Mouse (Mus musculus) ES-Bruce4 (cell line): ENCODE data around the gene Ywhag. TPM values are rescaled to one million over a fixed set of nuclear protein-coding genes. Genes with fewer than 3 reads are reported as not detected.

ENCODE experiments used
- H3K27ac ChIP-seq: 2 replicates; pipeline ENCODE4 v1.5.1; 2012; ENCODE audit warnings: low read length, inconsistent platforms; ENCODE audit not compliant: insufficient read depth
- H3K27me3 ChIP-seq: 2 replicates; pipeline ENCODE4 v1.6.1; 2012; ENCODE audit warnings: mild to moderate bottlenecking, low read length, inconsistent platforms; ENCODE audit not compliant: control insufficient read depth, poor library complexity, insufficient read depth, severe bottlenecking
- H3K36me3 ChIP-seq: 2 replicates; pipeline ENCODE4 v1.6.1; 2012; ENCODE audit warnings: inconsistent platforms, mild to moderate bottlenecking, low read length, moderate library complexity; ENCODE audit not compliant: control insufficient read depth, poor library complexity, insufficient read depth, severe bottlenecking
- H3K4me1 ChIP-seq: one replicate; pipeline ENCODE4 v1.8.1; 2011; ENCODE audit warnings: low read length; ENCODE audit not compliant: control insufficient read depth, insufficient read depth
- H3K4me3 ChIP-seq: 2 replicates; pipeline ENCODE4 v1.5.1; 2011; ENCODE audit warnings: low read depth, mild to moderate bottlenecking, low read length
- H3K9ac ChIP-seq: 2 replicates; pipeline ENCODE4 v1.6.1; 2012; ENCODE audit warnings: low read depth, mild to moderate bottlenecking, inconsistent platforms; ENCODE audit not compliant: poor library complexity, severe bottlenecking
- H3K9me3 ChIP-seq: replicated peaks from 2 replicates; pipeline ENCODE4 v1.6.1; 2012; ENCODE audit warnings: mild to moderate bottlenecking, low read length, inconsistent platforms; ENCODE audit not compliant: control insufficient read depth, poor library complexity, insufficient read depth, severe bottlenecking
- CTCF ChIP-seq: IDR thresholded peaks from one replicate; pipeline ENCODE4 v1.8.1; 2011; ENCODE audit warnings: low read depth, low read length
- EP300 ChIP-seq: IDR thresholded peaks from 2 replicates; pipeline ENCODE4 v1.6.1; 2011; ENCODE audit warnings: low read depth, low read length; ENCODE audit not compliant: insufficient read depth
- POLR2A ChIP-seq: IDR thresholded peaks from one replicate; pipeline ENCODE4 v1.8.1; 2011; ENCODE audit warnings: low read length; ENCODE audit not compliant: insufficient read depth
- polyA plus RNA-seq: library from polyadenylated mRNA; stranded (reverse); fragments of >200 nt; gene quantifications from 2 replicates; pipeline ENCODE4 v1.2.4, GENCODE M21; 2011; ENCODE audit warnings: low read depth; ENCODE audit not compliant: missing spikeins, insufficient read depth, insufficient read length

The Ywhag gene
- polyA plus RNA-seq, 1 experiment, result 372 TPM

DNA sequence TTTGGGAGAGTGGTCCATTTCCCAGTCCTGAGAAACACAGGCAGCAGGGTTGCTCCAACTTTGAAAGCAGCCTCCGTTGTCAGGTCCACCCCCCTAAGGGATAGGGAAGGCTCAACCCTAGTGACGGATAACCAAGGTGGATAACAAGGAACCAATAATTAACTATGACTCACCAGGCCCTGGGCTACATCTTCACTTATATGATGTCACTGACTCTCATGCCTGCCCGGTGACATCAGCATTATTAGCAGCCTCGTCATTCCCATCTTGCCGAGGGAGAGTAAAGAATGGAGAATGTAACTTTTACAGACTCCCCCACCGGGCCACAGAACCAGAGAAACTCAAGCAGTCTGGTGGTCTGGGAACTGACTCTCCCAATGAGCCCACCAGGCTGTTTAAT, 49.8 kb downstream of the Ywhag start:
- no peaks in the 10 kb centered on the region for H3K9me3 ChIP-seq
- no peak overlapping the region for H3K27ac ChIP-seq
- no peak overlapping the region for H3K9ac ChIP-seq
- TF ChIP-seq EP300, result no peak
- no peak for TF ChIP-seq POLR2A
- TF ChIP-seq CTCF, result no peak
- peaks cover 3% of the 10 kb centered on the region; the same call in 1 of the 2 replicates for H3K36me3 ChIP-seq
- H3K4me3 ChIP-seq, result no peak overlapping the region
- H3K4me1 ChIP-seq, result peaks cover 3% of the 10 kb centered on the region
- no peaks in the 10 kb centered on the region for H3K27me3 ChIP-seq

DNA sequence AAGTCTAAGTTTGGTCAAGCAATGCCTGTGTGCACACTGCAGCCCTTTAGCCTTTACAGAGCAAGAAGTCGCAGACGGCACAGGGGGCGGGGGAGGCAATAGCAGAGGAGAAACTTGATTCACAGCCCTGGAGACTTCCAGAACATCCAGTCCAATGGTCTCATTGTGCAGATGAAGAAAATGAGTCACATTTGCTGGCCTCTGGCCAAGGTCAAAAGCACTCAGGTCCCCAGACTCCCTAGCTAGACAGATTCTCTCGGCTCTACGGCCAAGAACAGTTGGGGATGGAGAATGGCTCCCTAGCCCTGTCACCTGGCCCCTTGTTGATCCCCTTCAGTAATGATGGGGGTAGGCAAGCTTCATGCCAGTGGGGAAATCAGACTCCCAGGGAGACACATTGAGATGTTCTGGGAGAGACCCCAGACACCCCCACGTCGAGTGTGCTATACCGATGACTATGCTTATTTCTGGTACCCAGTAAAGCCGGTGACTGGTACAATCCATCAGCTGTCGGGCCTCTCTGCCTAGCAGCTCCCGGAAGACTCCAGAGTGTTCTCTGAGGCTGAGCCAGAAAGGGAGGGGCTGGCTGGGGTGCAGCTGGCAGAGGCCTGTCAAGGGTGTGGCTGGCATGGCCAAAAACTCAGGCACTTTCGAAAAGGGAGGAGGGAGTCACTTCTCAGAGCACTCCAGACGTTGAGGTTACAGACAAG, 54.8 kb downstream of the Ywhag start:
- no peak for TF ChIP-seq CTCF
- TF ChIP-seq POLR2A, result no peak
- TF ChIP-seq EP300, result no peak
- H3K27ac ChIP-seq, result no peak overlapping the region

DNA sequence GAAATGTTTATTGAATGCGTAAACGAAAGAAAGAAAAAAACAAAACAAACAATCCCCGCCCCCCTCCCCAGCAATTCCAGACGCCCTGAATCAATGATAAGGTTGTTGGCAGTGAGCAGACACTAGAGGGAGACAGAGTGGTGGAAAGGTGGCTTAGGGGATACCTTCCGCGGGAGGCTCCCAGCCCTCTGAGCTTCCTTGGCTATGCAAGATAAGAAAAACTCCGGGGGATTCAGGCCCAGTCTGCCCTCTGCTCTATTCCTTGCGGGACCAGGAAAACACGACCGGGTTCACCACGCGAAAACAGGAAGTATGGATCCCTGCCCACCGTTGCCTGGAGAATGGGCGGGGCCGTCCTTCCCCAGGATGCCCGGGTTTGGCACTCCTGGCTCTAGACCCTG, 56.6 kb downstream of the Ywhag start:
- Histone ChIP-seq H3K9ac (peak overlapping the region; percentile 27; the same call in 1 of the 2 replicates), H3K9me3 (no peaks in the 10 kb centered on the region), H3K27ac (no peak overlapping the region), H3K27me3 (no peaks in the 10 kb centered on the region), H3K36me3 (no peaks in the 10 kb centered on the region), H3K4me3 (peak overlapping the region; percentile 43), H3K4me1 (no peaks in the 10 kb centered on the region)
- TF ChIP-seq POLR2A (no peak), CTCF (peak; percentile 74), EP300 (0 out of 2 replicates have a peak, but pooled peaks have one; percentile 33)

More for the DNA sequence above, 54.8 kb downstream of the Ywhag start:
- H3K4me1 ChIP-seq, result no peaks in the 10 kb centered on the region
- no peaks in the 10 kb centered on the region for H3K9me3 ChIP-seq
- no peak overlapping the region for H3K9ac ChIP-seq
- H3K4me3 ChIP-seq, result no peak overlapping the region
- no peaks in the 10 kb centered on the region for H3K36me3 ChIP-seq
- no peaks in the 10 kb centered on the region for H3K27me3 ChIP-seq

DNA sequence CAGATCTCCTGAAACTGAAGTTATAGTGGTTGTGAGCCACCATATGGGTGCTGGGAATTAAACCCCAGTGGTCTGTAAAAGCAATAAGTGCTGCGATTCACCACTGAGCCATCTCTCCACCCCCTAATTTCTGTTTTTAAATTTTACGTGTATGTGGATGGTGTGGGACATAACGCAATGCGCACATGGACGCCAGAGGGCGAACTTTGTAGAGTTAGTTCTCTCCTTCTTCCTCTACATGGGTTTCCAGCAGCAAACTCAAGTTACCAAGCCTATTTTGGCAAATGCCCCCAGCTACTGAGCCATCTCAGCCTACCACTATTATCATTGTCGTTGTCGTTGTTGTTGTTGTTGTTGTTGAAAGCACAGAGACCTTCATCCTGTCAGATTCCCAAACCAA, 57.2 kb downstream of the Ywhag start:
- TF ChIP-seq CTCF (peak; percentile 33), POLR2A (no peak), EP300 (no peak)
- H3K27ac ChIP-seq, result no peak overlapping the region
- H3K27me3 ChIP-seq, result no peaks in the 10 kb centered on the region
- H3K4me1 ChIP-seq, result no peaks in the 10 kb centered on the region
- H3K9ac ChIP-seq, result peak overlapping the region; percentile 27; the same call in 1 of the 2 replicates
- no peak overlapping the region for H3K4me3 ChIP-seq
- no peaks in the 10 kb centered on the region for H3K9me3 ChIP-seq
- H3K36me3 ChIP-seq, result no peaks in the 10 kb centered on the region

DNA sequence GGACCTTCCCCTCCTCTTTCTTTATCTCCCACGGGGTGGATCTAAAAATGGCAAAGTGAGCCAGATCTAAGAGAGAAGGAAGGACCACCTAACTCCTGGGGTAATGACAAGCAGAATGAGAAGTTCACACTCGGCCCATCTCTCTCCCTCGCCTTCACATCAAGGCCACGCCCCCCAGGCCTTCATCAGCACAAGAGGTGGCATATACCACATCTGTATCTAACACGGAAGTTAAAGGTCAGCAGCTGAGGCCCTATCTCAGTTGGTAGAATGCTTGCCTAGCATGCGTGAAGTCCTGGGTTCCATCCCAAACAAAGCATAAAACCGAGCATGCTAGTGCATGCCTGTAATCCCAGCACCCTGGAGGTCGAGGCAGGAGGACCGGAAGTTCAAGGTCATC, 60.7 kb downstream of the Ywhag start:
- Histone ChIP-seq H3K27me3 (peaks cover 5% of the 10 kb centered on the region), H3K9ac (no peak overlapping the region), H3K4me3 (no peak overlapping the region), H3K4me1 (no peaks in the 10 kb centered on the region), H3K9me3 (no peaks in the 10 kb centered on the region), H3K36me3 (no peaks in the 10 kb centered on the region), H3K27ac (no peak overlapping the region)
- no peak for TF ChIP-seq EP300

DNA sequence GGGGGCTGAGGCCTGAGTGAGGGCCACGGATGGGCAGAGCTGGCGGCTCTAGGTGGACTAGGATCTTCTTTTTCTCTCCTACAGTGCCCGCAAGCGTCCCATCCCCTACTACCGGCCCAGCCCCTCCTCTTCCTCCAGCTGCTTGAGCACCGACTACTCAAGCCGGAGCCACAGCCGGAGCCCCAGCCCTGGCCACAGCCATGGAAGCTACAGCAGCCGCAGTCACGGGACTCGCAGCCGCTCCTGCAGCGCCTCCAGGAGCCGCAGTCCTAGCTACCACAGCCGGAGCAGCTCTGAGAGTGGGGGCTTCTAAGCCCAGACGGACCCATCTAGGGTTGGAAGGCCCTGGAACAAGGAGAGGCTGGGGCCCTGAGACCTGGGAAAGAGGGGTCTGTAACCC, 61.4 kb downstream of the Ywhag start:
- Histone ChIP-seq H3K27me3 (peaks cover 11% of the 10 kb centered on the region), H3K9me3 (no peaks in the 10 kb centered on the region), H3K4me3 (no peak overlapping the region), H3K36me3 (no peaks in the 10 kb centered on the region), H3K4me1 (no peaks in the 10 kb centered on the region), H3K27ac (no peak overlapping the region), H3K9ac (peak overlapping the region; percentile 32; the same call in 1 of the 2 replicates)
- TF ChIP-seq EP300 (no peak), CTCF (no peak), POLR2A (no peak)
